Mouse (Mus musculus) CD4-positive, CD25-positive, alpha-beta regulatory T cell, adult 4 months (primary cell): ENCODE results near the gene Eapp. TPM values are rescaled to one million over a fixed set of nuclear protein-coding genes. Genes with fewer than 3 reads are reported as not detected.
"Not testable (repeated sequence)": the region's sequence is repeated elsewhere in the genome, so short reads cannot be mapped to it uniquely, and the experiment has no call there.

Source experiments
- ATAC-seq: one replicate; pipeline ENCODE4 v1.8.0; 2017
- polyA plus RNA-seq, 2 experiments: library from polyadenylated mRNA; unstranded; fragments of 100-300 nt; shearing (Covaris generic); gene quantifications; one replicate each; pipeline ENCODE4 v1.2.1; 2017

Eapp gene
- polyA plus RNA-seq, 2 experiments from 2014 or later: 115 to 149 TPM

DNA sequence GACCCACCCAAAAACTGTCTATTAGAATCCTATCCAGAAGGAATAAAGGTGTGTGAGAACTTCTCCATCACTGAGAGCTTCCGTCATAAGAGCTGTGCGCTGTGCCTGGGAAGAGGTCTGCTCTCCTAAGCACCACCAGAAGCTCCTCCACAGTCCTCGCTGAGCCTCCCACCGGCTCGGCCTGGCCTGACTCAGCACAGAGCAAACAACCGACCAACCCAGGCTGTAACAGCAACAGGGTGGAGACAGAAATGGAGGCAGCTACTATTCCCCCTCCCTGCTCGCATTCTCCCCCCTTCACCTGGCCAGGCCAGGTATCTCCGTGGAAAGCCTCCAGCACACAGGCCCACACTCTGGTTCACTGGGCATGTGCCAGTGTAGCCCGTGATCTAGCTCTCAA is 19.0 kb downstream of the Eapp start:
- no peak for ATAC-seq

DNA sequence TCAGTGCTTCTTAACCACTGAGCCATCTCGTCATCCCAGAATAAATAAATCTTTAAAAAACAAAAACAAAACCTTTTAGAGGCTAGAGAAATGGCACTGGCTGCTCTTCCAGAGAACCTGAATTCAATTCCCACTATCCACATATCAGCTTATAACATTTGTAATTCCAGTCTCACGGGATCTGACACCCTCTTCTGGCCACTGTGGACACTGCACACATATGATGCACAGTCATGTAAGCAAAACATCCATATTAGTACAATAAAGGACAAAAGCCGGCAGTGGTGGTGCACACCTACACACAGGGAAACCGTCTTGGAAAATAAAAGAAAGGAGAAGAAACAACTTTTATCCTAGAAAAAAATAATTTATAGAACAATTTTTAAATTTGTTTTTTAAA is 20.3 kb downstream of the Eapp start:
- ATAC-seq: no peak

DNA sequence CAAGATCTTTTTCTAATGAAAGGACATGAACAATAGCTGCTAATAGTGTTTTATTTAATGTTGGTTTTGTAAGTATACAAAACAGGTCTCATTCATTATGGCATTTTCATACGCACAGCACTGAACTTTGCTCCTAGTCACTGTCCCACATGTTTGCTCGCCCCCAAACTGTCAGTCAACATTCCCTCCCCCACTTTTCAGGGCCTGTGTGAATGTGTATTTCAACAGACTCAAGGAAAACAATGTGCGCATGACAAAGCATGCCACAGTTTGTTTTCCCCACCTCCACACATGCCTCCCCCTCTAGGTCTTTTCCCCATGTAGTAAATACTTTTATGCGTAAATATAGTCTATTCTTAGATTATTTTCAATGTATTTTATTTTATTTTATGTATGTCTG is 24.4 kb downstream of the Eapp start:
- ATAC-seq: no peak

DNA sequence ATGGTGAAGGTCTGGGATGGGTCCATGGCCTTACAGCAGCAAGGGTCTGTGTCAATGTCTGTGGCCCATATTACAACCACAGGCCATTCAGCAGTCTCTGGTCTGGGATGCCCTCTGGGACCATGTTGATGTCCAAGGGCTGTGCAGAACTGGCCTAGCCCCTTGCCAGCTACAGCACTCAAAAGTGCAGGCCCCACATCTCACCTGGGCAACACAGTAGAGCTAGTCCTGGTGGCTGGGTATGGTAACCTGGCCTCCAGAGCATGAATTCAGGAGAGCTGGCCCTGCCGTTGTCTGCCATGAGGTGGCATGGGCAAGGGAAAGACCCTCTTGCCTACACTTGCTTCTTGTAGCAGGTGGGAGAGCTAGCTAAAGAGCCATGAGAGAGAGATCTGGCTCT is 27.6 kb downstream of the Eapp start:
- ATAC-seq: no peak

DNA sequence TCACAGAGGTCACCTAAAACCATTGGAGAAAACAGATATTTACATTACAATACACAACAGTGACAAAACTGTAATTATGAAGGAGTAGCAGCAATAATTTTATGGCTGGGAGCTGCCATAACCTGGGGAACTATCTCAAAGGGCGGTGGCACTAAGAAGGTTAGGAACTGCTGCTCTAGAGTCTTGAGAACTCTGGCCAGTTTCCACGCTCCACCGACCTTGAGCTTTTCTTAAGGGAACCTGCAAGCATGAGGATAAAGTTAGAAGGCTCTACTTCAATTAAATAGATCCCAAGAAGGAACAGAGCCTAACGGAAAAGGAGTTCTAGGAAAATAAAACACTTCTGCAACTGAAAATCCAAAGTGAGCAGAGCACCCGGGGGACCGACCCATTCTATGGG is 30.2 kb downstream of the Eapp start:
- no peak for ATAC-seq

DNA sequence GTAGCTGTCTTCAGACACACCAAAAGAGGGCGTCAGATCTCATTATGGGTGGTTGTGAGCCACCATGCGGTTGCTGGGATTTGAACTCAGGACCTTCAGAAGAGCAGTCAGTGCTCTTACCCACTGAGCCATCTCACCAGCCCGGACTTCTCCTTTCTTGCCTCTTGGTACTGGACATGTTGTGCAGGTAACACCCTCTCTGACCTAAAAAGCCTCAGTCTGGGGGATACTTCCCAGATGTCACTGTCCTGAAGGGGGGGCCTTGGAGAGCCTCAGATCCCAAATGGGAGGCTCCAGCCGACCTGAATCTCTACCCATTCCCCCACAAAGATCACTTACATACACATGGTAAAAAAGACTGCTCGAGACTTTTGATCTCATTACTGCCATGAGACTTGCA is 34.2 kb downstream of the Eapp start:
- ATAC-seq: not testable (repeated sequence)

DNA sequence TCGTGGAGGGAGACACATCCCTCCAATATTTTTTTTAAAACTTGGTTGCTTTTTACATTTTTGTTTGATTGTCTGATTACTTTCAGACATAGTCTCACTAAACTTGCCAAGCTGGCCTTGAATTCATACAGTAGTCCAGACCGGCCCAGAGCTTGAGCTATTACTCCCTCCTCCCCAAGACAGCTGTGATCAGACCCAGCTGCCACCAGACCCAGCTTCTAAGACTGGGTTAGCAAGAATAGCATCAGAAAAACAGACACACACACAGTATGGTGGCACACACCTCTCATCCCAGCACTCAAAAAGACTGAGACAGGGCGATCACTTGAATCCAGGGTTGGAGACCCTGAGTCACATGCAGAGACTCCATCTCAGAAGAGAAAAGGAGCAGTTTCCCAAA is 35.8 kb downstream of the Eapp start:
- no peak for ATAC-seq

DNA sequence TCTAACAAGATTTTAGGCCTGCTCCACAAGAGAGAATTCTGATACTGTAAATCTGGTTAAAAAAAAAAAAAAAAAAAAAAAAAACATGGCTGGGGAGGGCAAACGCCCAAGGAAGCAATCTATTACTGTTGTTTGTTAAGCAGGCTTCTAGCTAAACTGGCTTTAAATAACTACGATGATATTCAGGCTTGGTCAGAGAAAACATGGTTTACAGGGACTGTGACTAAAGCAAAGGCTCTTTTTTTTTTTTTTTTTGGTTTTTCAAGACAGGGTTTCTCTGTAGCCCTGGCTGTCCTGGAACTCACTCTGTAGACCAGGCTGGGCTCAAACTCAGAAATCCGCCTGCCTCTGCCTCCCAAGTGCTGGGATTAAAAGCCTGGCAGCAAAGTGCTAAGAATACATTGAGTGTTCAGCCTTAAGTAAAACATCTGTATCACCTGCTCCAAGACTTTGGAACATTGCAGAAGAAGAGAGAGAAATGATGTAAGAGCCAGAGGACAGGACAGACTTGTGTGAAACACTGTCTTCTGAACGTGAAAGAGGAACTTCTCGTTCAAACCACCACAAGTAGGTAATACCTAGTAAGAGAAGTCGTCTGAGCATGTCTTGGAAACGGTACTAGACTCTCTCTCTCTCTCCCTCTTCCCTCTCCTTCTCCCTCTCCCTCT is 37.1 kb downstream of the Eapp start:
- no peak for ATAC-seq

DNA sequence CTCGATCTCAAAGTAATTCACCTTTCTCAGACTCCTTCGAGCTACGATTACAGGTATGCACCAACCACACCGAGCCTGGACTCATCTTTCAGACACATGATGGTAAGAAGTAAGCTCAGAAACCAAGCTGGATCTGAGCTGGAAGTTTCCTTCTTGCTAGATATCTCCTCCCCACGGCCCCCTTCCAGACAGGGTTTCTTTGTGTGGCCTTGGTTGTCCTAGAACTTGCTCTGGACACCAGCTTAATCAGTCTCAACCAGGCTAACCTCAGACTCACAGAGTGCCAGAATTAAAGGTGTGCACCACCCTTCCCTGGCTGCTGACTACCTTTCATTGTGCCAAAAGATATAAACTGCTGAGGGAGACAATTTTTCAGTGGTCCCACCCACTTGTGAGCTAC is 37.7 kb downstream of the Eapp start:
- no peak for ATAC-seq

DNA sequence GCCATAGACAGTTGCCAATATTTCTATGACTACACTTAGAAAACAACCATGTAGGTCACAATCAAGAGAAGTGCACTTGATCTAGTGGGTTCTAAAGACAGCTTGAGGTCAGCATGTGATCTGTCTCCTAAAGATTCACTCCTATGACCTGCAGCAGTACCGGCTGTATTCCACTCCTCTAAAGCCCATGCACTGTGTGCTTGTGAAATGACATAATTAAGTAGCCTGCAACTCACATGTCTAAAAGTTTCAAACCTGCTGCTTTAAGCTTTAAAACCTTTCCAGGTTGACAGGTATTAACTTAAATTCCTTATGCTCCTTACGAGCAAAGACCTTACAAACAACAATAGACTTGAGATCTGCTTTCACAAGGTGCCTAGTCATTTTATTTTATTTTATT is 38.5 kb downstream of the Eapp start:
- ATAC-seq: no peak

DNA sequence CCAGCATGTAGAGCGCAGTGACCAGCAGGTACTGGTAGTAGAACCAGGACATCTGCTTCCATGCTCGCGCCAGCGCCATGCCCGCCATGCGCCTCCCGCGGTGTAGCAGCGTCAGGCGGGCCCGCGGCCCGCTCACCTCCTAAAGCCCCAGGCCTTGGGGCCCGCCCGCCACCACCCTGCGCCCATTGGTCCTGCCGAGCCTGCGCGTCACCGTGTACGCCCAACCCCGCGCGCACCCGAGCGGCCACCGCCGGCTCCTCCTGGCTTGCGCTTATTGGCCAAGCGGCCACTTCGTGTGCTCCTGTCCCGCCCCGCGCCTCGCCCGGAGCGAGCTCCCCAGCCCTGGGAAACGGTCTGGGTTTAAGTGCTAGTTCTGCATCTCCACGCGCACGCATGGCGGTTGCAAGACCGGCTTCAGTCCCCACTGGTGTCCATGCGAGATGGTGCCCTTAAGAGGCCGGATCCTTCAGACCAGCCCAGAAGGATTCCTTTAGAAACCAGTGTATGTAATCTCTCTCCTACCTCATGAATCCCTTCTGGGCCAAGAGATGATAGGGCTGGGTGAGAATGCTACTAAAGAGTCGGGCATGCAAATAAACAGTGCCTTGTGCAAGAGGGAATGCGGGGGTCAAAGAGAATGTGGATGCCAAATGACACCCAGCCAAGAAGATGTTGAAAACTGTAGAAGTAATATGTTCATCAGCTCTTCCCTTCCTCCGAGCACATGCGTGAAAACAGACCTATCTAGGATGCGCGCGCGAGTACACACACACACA is 39.1 kb downstream of the Eapp start, which contains the start of gene Sptssa:
Gene Sptssa (minus strand): TSS at position 178 of the 776 bp plus-strand sequence.
- peak; percentile 98 for ATAC-seq

DNA sequence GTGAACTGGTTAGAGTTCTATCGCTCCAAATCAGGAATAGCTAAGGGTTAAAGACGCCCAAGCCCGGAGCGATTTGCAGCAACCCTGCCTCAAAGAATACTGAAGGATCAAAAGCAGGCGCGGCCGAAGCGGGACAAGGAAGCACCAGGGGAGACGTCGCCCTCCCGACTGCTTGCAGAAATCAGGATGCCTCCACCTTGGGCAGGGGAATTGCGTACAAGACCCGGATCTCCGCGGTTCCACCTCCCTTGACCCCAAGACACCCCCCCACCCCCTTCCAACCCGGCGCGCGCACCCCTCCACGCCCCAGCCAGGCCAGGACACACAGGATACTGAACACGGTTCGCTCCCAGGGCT is 39.7 kb downstream of the Eapp start:
- ATAC-seq: peak; percentile 1

DNA sequence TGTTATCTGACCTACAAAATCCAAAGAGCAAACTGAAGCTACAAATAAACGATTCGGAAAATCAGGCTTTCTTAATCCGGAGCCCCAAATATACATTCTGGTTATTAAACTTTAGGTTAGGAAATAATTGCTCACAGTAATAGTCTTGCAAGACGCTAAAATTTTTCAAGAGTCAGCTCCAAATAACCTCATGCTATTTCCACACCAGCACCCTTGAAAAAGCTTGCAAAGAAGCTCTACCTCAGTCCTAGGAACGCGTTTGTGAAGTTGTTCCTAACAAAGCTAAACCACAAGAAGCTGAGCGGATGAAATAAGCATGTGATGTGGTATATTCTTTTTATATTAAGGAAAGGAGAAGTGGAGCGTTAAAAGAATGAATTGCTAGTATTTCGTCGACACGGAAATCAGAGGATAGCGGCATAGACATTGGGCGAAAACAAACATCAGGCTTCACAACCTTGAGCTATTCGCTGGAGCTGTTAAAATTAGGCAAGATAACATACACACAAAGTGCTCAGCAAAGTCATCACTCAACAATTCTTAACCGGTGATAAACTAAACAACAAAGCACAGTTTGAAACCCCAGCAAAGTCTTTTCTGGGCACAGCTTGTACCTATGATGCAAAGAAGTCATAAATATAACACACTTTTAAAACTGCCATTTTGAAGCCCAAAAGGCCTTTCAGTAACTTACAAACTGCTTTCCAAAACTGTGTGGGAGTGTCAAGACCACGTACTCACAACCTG is 40.2 kb downstream of the Eapp start:
- peak; percentile 10 for ATAC-seq

DNA sequence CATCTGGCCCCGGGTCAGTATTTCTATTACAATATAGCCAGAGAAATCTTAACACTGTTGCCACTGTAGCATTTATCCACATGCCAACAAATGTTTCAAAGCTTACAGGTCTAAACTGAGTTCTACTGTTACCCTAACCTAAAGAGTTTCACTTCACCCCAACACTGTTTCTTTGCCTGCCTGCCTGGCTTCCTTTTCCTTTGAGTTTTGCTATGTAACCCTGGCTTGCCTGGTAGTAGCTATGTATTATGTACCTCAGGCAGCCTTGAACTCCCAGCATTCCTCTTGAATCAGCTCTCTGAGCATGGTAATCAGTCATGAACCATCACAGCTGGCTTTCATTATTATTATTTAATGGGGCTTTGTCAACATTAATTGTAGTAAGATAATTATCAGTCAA is 41.0 kb downstream of the Eapp start:
- no peak for ATAC-seq

DNA sequence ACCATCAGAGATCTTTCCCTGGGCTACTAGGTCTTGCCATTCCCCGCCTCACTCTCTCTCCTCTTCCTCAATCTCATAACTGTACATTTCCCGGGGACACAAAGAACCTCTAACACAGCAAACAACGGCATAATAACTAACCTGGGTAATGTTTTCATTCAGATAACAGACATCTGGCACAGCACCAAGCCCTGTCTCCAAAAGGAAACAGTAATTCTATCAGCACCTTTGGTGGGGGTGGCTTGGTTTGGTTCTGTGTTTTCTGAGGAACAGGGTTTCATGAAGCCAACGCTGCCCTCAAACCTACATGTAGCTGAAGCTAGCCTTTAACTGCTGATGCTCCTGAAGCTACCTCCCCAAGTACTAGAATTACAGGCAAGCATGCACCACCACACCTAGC is 41.6 kb downstream of the Eapp start:
- ATAC-seq: no peak

DNA sequence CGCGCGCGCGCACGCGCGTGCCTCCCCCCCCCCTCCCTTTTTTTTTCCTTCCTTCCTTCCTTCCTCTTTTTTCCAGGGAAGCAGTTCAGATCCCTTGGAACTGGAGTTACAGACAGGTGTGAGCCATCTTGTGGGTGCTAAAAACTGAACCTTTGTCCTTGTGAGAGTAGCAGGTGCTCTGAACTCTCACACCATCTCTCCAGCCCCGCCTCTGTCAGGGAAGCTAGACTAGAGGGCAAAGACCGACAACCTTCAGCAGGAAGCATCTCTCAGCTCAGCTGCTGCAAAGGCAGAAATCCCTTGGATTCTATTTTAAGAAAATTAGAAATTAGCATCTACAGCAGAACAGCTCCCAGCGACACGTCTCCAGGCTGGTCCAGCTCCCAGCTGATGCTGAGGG is 43.4 kb downstream of the Eapp start:
- no peak for ATAC-seq

DNA sequence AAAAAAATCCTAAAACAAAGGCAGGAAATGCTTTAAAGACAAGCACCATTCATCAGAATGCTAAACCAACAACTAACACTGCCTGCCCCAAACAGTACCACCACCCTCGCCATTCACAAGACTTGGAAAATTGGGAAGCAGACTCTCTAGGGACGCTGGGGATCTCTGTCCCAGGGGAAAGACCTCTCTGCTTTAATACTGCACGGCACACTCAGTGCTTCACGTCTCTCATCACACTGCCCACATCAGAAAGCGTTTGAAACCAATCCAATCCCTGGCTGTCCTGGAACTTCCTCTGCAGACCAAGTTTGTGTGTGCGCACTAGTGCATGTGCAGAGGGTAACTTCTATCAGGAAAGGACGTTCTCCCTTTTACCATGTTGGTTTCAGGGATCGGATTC is 43.9 kb downstream of the Eapp start:
- ATAC-seq: no peak

DNA sequence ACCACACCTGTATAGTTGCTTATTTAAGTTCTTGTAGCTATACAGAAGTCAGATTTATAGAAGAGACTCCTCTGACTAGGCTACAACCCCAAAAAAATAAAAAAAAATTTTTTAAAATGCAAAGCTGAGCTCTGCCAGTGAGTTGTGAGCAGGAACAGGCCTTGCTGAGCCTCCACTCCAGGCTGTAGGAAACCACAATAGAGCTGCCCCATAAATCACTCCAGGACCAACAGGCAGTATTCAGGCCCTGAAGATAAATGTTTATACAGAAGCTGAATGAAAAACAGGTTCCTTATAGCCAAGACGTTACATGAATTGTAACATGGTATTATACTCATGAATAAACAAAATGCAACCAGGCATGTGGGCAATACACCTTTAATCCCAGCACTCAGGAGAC is 44.5 kb downstream of the Eapp start:
- ATAC-seq: no peak

DNA sequence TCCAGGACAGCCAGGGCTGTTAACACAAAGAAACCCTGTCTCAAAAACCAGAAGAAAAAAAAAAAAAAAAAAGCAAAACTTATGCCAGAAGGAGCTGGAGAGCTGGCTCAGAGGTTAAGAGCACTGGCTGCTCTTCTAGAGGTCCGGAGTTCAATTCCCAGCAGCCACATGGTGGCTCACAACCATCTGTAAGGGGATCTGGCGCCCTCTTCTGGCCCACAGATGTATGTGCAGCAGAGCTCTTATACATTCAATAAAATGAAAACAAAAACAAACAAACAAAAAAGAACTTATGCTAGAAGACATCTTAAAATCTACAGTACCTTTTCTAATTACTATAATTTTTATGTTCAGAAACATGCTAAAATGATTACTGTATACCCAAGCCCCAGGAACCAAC is 50.8 kb downstream of the Eapp start:
- no peak for ATAC-seq

DNA sequence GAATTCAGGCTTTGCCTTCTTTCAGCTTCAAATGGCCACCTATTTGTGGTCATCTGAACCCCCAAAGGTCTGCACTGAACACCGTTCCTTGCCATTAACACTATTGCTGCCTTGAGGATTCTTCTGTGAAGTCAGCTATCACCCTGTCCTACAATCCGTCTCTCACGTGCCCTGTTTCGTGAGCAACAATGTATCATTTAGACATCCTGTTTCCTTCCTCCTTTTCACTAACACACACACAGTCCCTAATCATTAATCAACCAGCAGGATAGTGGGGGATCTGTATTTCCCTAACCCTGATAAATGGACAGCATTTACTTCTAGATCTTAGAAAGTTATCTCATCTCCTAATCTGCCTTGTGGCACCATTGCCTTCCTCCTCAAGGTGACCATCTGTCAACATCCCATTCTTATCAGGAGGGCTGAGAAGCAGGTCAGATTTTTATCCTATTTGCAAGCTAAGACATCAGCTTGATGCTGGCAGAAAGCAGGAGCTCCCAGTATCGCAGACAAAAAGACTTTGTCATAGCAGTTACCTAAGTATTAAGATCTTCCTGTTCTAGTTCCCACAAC is 52.3 kb downstream of the Eapp start:
- ATAC-seq: no peak

DNA sequence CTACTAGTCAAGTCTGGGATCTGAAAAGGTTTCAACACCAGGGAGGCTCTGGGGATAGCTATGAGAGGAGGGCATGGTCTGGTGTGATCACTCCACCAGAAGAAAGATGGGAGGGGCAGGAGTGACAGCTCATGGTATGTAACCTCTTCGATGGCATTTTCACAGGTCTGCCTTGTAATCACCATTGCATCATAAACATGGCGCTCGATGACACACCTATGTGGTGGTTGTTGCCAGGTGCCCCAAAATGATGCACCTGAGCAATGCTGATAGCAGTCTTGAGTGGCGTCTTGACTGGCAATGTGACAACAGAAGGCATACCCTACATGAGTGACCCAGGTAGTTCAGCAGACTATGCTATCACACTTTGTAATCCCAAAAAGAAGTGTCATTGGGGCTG is 54.3 kb downstream of the Eapp start:
- ATAC-seq: no peak

DNA sequence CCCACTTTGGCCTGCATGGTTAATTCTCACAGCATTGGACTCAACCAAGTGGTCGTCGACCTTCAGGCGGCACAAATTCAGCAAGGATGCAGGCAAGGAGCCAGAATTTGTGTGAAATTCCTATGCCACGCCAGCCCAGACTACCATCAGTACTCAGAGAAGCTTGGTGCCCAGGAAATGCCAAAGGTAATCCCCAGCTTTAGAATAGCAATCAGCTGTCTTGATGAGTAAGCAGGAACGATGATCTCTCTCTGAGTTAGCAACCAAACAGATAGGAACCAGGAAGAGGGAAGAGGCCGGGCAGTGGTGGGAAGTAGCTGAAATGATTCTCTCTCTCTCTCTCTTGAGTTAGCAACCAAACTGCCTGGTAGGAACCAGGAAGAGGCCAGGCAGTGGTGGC is 55.4 kb downstream of the Eapp start:
- no peak for ATAC-seq

DNA sequence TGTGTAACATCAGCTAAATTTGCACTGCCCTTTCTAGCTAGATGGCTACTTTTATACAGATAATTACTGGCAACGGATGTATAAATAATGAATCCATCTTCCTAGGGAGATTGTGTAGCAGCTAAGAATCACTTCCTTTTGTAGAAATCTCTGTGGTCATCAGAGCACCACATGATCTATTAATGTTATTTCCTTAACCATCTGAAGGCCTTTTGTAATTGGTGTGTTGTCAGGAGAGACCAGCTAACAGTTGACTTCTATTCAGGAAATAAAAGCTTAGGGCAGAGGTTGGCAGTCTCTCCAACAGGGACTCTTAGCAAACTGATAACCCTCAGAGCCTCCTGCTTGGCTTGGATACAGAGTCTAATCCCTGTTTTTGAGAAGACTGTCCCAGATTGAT is 58.7 kb downstream of the Eapp start:
- no peak for ATAC-seq

DNA sequence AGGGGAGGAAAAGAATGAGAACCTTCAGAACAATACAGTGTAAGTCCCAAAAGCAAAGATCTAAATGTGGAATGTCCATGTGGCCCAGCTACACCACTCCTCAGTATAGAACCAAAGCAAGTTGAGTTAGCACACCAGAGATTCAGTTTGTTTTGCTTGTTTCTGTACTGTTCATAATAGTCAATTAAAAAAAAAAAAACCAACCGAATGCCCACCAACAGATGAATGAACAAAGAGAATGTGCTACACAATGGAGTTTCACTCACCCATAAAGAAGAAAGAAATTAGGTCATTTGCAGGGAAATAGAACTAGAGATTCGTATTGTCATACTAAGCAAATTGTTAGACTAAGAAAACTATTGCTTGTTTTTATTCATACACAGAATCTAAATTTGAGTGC is 63.6 kb downstream of the Eapp start:
- no peak for ATAC-seq
